Mouse (Mus musculus): Measurements from ENCODE around the gene Col4a1. TPM values are rescaled to one million over a fixed set of nuclear protein-coding genes. Genes with fewer than 3 reads are reported as not detected.

Col4a1 gene
- polyA plus RNA-seq, 1 experiment from 2014 or later, result 130 TPM

DNA sequence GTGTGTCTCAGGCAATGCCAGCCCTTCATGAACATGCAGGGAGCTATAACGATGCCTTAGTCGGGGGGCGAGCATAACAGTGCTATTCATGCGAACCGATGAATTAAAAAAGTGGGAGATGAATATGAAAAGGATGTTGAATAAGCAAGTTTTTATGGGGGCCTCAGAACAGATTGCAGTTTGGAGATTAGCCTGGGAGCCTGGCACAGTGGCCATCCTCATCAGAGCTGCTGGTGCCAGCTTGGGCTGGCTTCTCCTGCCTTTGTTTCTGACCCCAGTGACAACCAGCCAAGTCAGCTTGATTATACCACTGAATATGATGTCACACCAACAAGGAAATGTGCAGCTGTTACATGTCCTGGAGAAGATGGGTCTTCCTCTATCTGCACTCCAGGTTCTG is 23.7 kb upstream of the Col4a1 start:
- H3K4me2 ChIP-seq (ENCODE audit: low read depth, low read length, severe bottlenecking), result no peak overlapping the region
- no peaks in the 10 kb centered on the region for H3K4me1 ChIP-seq (replicated peaks; ENCODE audit: control insufficient read depth, insufficient read depth, low read length)
- H3K36me3 ChIP-seq (ENCODE audit: control insufficient read depth, insufficient read depth, low read length), result no peaks in the 10 kb centered on the region
- H3K27me3 ChIP-seq (ENCODE audit: control insufficient read depth, insufficient read depth, low read length), result no peaks in the 10 kb centered on the region
- 77% methylated on average over 5 of the region's 5 CpGs for WGBS
- no peak for ATAC-seq (replicated peaks; ENCODE audit: low FRiP score)
- no peak overlapping the region for H3K27ac ChIP-seq (ENCODE audit: low read depth, low read length)
- no peak overlapping the region for H3K4me3 ChIP-seq (ENCODE audit: low read depth, low read length)
- H3K9ac ChIP-seq (ENCODE audit: low read length), result no peak overlapping the region
- no peaks in the 10 kb centered on the region for H3K9me3 ChIP-seq (ENCODE audit: control insufficient read depth, low read length)
- no peak for DNase-seq (ENCODE audit: low spot score)

DNA sequence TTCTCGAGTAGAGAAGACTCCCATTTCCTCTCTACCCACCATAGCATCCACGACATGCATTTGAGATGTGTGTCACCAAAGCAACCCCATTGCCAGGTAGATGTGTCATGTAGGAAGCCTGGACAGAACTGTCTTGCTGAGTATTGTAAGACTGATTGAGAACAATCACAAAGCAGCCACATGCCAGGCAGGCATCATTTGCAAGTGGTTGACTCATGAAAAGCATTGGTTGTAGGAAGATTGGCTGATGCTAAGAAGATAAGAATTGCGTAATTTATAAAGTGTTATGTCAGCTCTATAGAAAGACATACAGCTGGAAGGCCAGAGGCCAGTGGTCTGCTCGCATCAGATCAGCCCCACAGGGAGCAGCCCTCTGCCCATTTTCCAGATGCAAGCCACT is 22.6 kb upstream of the Col4a1 start:
- DNase-seq (ENCODE audit: low spot score) (no peak), ATAC-seq (replicated peaks; ENCODE audit: low FRiP score) (no peak)
- no peak overlapping the region for H3K27ac ChIP-seq (ENCODE audit: low read depth, low read length)
- no peaks in the 10 kb centered on the region for H3K9me3 ChIP-seq (ENCODE audit: control insufficient read depth, low read length)
- WGBS, result 93% methylated on average over 4 of the region's 4 CpGs
- no peaks in the 10 kb centered on the region for H3K36me3 ChIP-seq (ENCODE audit: control insufficient read depth, insufficient read depth, low read length)
- no peak overlapping the region for H3K9ac ChIP-seq (ENCODE audit: low read length)
- H3K4me3 ChIP-seq (ENCODE audit: low read depth, low read length), result no peak overlapping the region
- no peaks in the 10 kb centered on the region for H3K27me3 ChIP-seq (ENCODE audit: control insufficient read depth, insufficient read depth, low read length)
- H3K4me2 ChIP-seq (ENCODE audit: low read depth, low read length, severe bottlenecking), result no peak overlapping the region
- no peaks in the 10 kb centered on the region for H3K4me1 ChIP-seq (replicated peaks; ENCODE audit: control insufficient read depth, insufficient read depth, low read length)

DNA sequence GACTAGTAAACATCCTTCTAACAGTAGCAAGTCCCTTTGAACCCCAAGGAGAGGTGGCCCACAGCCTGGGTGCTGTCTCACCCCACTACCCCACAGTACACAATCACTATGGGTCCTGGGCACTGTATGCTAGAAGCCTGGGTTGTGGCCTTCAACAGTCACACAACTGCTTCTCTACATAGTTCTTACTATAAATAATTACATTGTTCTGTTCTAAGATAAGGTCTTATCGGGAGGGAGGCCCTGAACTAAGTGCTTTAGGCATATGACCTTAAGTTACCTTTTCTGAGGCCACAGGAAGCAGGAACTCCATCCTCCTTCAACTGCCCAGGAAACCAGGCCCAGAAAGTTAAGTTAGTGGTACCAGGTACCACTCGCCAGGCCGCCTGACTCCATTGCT is 21.9 kb upstream of the Col4a1 start:
- Histone ChIP-seq H3K9ac (ENCODE audit: low read length) (no peak overlapping the region), H3K9me3 (ENCODE audit: control insufficient read depth, low read length) (no peaks in the 10 kb centered on the region), H3K4me2 (ENCODE audit: low read depth, low read length, severe bottlenecking) (no peak overlapping the region), H3K27ac (ENCODE audit: low read depth, low read length) (no peak overlapping the region), H3K4me1 (replicated peaks; ENCODE audit: control insufficient read depth, insufficient read depth, low read length) (no peaks in the 10 kb centered on the region), H3K4me3 (ENCODE audit: low read depth, low read length) (no peak overlapping the region), H3K27me3 (ENCODE audit: control insufficient read depth, insufficient read depth, low read length) (no peaks in the 10 kb centered on the region), H3K36me3 (ENCODE audit: control insufficient read depth, insufficient read depth, low read length) (no peaks in the 10 kb centered on the region)
- ATAC-seq (replicated peaks; ENCODE audit: low FRiP score) (no peak), DNase-seq (ENCODE audit: low spot score) (no peak)
- WGBS, result 93% methylated on average over 3 of the region's 3 CpGs

DNA sequence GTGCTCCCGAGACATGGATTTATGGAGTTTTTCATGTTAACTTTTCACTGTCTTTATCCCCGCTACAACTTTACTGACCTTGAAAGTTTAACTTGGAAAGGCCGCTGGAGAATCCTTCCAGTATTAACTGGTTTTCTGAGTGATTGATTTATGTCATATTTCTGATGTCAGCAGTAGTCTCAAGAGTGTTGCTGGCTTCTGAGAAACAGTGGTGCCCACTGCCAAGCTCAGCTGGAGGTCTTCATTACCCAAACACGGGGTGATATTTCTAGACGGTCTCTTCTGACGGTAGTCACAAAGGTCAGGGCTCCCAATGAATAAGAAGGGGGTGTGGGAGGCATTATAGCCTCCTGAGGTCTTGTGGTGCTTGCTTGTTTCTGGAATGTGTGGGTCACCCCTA is 21.1 kb upstream of the Col4a1 start:
- Histone ChIP-seq H3K36me3 (ENCODE audit: control insufficient read depth, insufficient read depth, low read length) (no peaks in the 10 kb centered on the region), H3K4me1 (replicated peaks; ENCODE audit: control insufficient read depth, insufficient read depth, low read length) (no peaks in the 10 kb centered on the region), H3K4me2 (ENCODE audit: low read depth, low read length, severe bottlenecking) (no peak overlapping the region), H3K9me3 (ENCODE audit: control insufficient read depth, low read length) (no peaks in the 10 kb centered on the region), H3K27ac (ENCODE audit: low read depth, low read length) (no peak overlapping the region), H3K4me3 (ENCODE audit: low read depth, low read length) (no peak overlapping the region), H3K9ac (ENCODE audit: low read length) (no peak overlapping the region), H3K27me3 (ENCODE audit: control insufficient read depth, insufficient read depth, low read length) (no peaks in the 10 kb centered on the region)
- no peak for DNase-seq (ENCODE audit: low spot score)
- 84% methylated on average over 6 of the region's 6 CpGs for WGBS
- ATAC-seq (replicated peaks; ENCODE audit: low FRiP score), result no peak

DNA sequence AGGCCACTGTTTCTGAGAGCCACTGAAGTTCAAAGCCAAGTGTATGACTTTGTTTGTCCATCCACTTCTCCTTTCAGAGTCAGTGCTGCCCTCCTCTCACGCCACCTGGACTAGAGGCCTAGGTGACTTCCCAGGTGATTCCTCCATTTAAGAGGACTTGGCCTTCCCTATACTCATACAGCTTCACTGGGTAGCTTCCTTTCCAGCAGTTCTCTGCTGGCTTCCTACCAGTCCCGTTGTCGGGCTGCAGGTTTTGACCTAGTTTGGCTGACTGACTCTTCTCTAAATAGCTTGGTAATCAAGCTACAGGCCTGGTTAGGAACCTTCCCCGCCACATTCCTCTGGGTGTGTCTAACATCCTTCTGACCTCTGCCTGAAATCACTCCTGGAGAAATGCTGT is 18.9 kb upstream of the Col4a1 start:
- no peaks in the 10 kb centered on the region for H3K27me3 ChIP-seq (ENCODE audit: control insufficient read depth, insufficient read depth, low read length)
- 78% methylated on average over 4 of the region's 4 CpGs for WGBS
- no peak overlapping the region for H3K27ac ChIP-seq (ENCODE audit: low read depth, low read length)
- H3K9ac ChIP-seq (ENCODE audit: low read length), result no peak overlapping the region
- ATAC-seq (replicated peaks; ENCODE audit: low FRiP score) (no peak), DNase-seq (ENCODE audit: low spot score) (no peak)
- no peaks in the 10 kb centered on the region for H3K36me3 ChIP-seq (ENCODE audit: control insufficient read depth, insufficient read depth, low read length)
- no peak overlapping the region for H3K4me3 ChIP-seq (ENCODE audit: low read depth, low read length)
- H3K4me2 ChIP-seq (ENCODE audit: low read depth, low read length, severe bottlenecking), result no peak overlapping the region
- no peaks in the 10 kb centered on the region for H3K4me1 ChIP-seq (replicated peaks; ENCODE audit: control insufficient read depth, insufficient read depth, low read length)
- no peaks in the 10 kb centered on the region for H3K9me3 ChIP-seq (ENCODE audit: control insufficient read depth, low read length)

DNA sequence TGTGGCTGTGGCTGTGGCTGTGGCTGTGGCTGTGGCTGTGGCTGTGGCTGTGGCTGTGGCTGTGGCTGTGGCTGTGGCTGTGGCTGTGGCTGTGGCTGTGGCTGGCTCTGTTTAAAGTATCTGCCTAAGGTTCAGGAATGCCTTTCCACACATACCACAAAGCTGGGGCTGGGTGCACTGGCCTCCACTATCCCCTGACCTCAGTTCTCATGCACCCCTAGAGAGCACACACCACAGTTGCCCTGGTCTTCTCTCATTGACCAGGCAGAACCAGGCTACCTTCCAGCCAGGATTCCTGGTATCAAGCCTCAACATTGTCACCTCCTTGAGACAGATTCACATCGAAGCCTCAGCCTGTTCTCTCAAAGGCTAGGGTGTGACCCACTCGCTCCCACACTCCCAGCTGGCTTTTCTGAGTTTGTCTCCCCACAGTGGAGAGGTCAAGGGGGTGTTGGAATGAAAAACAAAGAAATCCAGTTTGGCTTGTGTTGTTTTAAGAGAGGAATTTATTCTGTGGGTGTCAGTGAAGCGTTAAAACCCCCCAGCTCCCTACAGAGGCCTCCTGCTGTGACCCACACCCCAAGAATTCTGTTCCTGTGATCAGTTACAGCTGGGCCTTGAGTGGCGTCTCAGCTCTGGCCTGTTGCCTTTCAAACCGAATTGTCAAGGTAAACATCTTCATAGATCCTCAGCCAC is 15.2 kb upstream of the Col4a1 start:
- H3K9me3 ChIP-seq (ENCODE audit: control insufficient read depth, low read length), result no peaks in the 10 kb centered on the region
- ATAC-seq (replicated peaks; ENCODE audit: low FRiP score), result no peak
- no peak overlapping the region for H3K27ac ChIP-seq (ENCODE audit: low read depth, low read length)
- no peaks in the 10 kb centered on the region for H3K36me3 ChIP-seq (ENCODE audit: control insufficient read depth, insufficient read depth, low read length)
- DNase-seq (ENCODE audit: low spot score), result no peak
- H3K9ac ChIP-seq (ENCODE audit: low read length), result no peak overlapping the region
- H3K27me3 ChIP-seq (ENCODE audit: control insufficient read depth, insufficient read depth, low read length), result no peaks in the 10 kb centered on the region
- H3K4me1 ChIP-seq (replicated peaks; ENCODE audit: control insufficient read depth, insufficient read depth, low read length), result no peaks in the 10 kb centered on the region
- H3K4me3 ChIP-seq (ENCODE audit: low read depth, low read length), result no peak overlapping the region
- 50% methylated on average over 5 of the region's 5 CpGs for WGBS
- no peak overlapping the region for H3K4me2 ChIP-seq (ENCODE audit: low read depth, low read length, severe bottlenecking)

DNA sequence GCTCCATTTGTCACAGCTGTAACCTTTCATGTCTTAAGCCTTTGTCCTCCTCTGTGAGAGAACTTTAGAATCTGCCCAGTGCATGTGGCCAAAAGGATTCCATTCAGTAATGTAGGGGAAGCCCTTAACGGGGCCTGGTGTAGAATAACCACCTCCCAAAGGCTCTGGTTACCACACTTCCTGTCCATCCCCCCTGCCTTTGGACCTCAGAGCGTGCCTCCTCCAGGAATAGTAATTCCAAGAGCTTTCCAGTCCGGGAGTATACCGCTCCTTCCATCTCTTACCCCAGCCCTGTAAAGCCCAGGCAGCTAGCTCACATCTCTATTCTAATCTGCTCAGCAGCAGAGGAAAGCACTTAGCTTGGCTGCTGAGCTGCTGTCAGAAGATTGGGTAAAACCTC is 14.7 kb upstream of the Col4a1 start:
- Histone ChIP-seq H3K27me3 (ENCODE audit: control insufficient read depth, insufficient read depth, low read length) (no peaks in the 10 kb centered on the region), H3K36me3 (ENCODE audit: control insufficient read depth, insufficient read depth, low read length) (no peaks in the 10 kb centered on the region), H3K27ac (ENCODE audit: low read depth, low read length) (no peak overlapping the region), H3K4me3 (ENCODE audit: low read depth, low read length) (no peak overlapping the region), H3K4me2 (ENCODE audit: low read depth, low read length, severe bottlenecking) (no peak overlapping the region), H3K9me3 (ENCODE audit: control insufficient read depth, low read length) (no peaks in the 10 kb centered on the region), H3K4me1 (replicated peaks; ENCODE audit: control insufficient read depth, insufficient read depth, low read length) (no peaks in the 10 kb centered on the region), H3K9ac (ENCODE audit: low read length) (no peak overlapping the region)
- 58% methylated on average over 4 of the region's 4 CpGs for WGBS
- ATAC-seq (replicated peaks; ENCODE audit: low FRiP score), result no peak
- no peak for DNase-seq (ENCODE audit: low spot score)

DNA sequence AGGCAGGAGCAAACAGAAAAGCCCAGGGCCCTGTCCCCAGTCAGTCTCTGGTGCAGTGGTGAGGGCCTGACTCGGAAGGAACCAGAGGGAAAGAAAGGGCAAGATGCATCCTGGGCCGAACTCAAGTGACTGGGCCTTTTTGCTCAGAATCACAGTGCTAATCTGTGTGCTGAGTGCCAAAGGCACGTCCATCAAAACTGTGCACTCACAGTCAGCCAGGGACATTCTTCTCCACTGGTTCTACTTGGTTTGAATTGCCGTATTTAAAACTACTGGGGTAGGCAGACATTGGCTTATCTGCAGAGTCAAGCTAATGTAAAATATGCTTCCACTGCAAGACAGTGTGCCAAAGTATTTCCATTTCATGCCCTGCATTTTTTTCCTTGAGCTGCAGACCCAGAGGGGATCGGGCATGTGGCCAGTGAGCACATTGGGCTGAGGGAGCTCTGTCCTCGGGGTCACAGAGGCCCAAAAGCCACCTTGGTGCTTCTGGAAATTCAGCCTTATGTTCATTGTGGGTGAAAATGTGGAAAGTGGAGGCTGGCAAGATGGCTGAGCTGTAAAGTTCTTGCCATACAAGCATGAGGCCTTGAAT is 12.3 kb upstream of the Col4a1 start:
- ATAC-seq (replicated peaks; ENCODE audit: low FRiP score), result no peak
- H3K27ac ChIP-seq (ENCODE audit: low read depth, low read length), result no peak overlapping the region

DNA sequence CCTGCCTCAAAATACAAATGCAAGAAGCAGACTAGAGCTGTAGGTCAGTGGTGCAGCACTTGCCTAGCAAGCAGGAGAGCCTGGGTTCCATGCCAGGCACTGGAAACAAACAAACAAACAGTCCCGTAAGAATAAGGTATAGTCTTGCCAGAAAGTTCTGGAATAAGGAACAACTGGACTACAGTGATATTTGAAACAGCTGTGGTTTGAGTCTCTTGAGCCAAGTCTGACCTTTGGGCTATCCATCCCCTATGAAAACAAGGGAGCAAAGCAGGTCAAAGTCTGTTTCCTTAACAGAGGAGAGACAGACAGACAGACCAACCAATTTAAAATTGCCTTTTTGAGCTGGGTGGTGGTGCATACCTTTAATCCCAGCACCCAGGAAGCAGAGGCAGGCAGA is 11.1 kb upstream of the Col4a1 start:
- Histone ChIP-seq H3K27me3 (ENCODE audit: control insufficient read depth, insufficient read depth, low read length) (no peaks in the 10 kb centered on the region), H3K4me2 (ENCODE audit: low read depth, low read length, severe bottlenecking) (no peak overlapping the region), H3K9ac (ENCODE audit: low read length) (no peak overlapping the region), H3K4me1 (replicated peaks; ENCODE audit: control insufficient read depth, insufficient read depth, low read length) (no peaks in the 10 kb centered on the region), H3K9me3 (ENCODE audit: control insufficient read depth, low read length) (no peaks in the 10 kb centered on the region), H3K4me3 (ENCODE audit: low read depth, low read length) (no peak overlapping the region), H3K36me3 (ENCODE audit: control insufficient read depth, insufficient read depth, low read length) (no peaks in the 10 kb centered on the region), H3K27ac (ENCODE audit: low read depth, low read length) (no peak overlapping the region)
- DNase-seq (ENCODE audit: low spot score) (no peak), ATAC-seq (replicated peaks; ENCODE audit: low FRiP score) (no peak)
- WGBS, result 86% methylated on average over 1 of the region's 1 CpGs

More for the DNA sequence above, 12.3 kb upstream of the Col4a1 start:
- Histone ChIP-seq H3K27me3 (ENCODE audit: control insufficient read depth, insufficient read depth, low read length) (no peaks in the 10 kb centered on the region), H3K4me1 (replicated peaks; ENCODE audit: control insufficient read depth, insufficient read depth, low read length) (no peaks in the 10 kb centered on the region), H3K4me2 (ENCODE audit: low read depth, low read length, severe bottlenecking) (no peak overlapping the region), H3K36me3 (ENCODE audit: control insufficient read depth, insufficient read depth, low read length) (no peaks in the 10 kb centered on the region), H3K9ac (ENCODE audit: low read length) (no peak overlapping the region), H3K9me3 (ENCODE audit: control insufficient read depth, low read length) (no peaks in the 10 kb centered on the region), H3K4me3 (ENCODE audit: low read depth, low read length) (no peak overlapping the region)
- WGBS, result 76% methylated on average over 6 of the region's 6 CpGs
- no peak for DNase-seq (ENCODE audit: low spot score)
